Comparison of ENCODE assay signal across 22 mouse cellular contexts in the genomic region with DNA sequence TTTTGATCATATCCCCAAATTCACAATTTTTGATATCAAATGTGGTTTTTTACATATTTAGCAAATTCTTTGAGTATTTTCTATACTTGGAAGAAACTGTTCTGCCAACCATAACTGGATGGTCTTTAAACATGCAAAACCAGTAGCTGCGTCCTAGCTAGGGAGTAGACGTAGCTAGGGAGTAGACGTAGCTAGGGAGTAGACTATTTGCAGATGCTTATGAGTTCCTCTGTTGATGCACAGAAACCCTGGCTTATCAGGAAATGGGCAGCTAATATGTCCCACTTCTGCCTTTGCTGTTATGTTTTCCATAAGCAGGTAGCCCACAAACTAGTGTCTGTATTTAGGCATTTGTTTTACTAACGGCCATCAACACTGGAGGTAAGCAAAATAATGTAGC.
DNase-seq lines count a peak whose midpoint lies in the region; ATAC-seq and TF ChIP-seq lines count a peak whose summit lies in the region.
"Had no signal": no experiment of that assay in that cellular context is flagged by ENCODE, and none has a peak within 500 bp of the region (broad histone marks: within the 10 kb centered on the region; RNA-seq: fewer than 3 reads in every experiment).

No protein-coding gene starts in this region.

- no peak for ATAC-seq in erythroblast, adult 5-6 weeks (replicated peaks; ENCODE audit: low FRiP score, poor library complexity, severe bottlenecking)
- peak; percentile 84 for ATAC-seq in liver, embryonic 14.5 days (ENCODE audit: insufficient read depth)
- peak; percentile 44; the same call in 1 of the 2 replicates for ATAC-seq in megakaryocyte-erythroid progenitor cell, adult 5-6 weeks (replicated peaks; ENCODE audit: low FRiP score, low TSS enrichment, poor library complexity, severe bottlenecking)
- ATAC-seq: CD4-positive, CD25-positive, alpha-beta regulatory T cell, adult 4 months; forebrain, embryonic 16.5 days; hindbrain, postnatal 0 days had no signal

- H3K27me3 ChIP-seq in erythroblast, embryonic 14.5 days (ENCODE audit: control insufficient read depth), result no peaks in the 10 kb centered on the region
- H3K27me3 ChIP-seq in liver, embryonic 14.5 days (ENCODE audit: control insufficient read depth, insufficient read depth, low read length), result no peaks in the 10 kb centered on the region
- H3K27me3 ChIP-seq: embryonic facial prominence, embryonic 13.5 days; hindbrain, embryonic 13.5 days had no signal

- no peak for TF ChIP-seq CTCF in liver, embryonic 14.5 days (IDR thresholded peaks at IDR 0.05; ENCODE audit: low read depth)

- peak overlapping the region; percentile 6; the same call in 1 of the 2 replicates for H3K4me2 ChIP-seq in liver, embryonic 14.5 days (ENCODE audit: low read depth)
- H3K4me2 ChIP-seq: embryonic facial prominence, embryonic 13.5 days; hindbrain, embryonic 13.5 days had no signal

- 49% methylated on average over 4 of the region's 4 CpGs for WGBS in liver, embryonic 14.5 days (ENCODE audit: insufficient replicate concordance)

- H3K9me3 ChIP-seq in erythroblast, embryonic 14.5 days (ENCODE audit: control insufficient read depth, low read length), result no peaks in the 10 kb centered on the region
- no peaks in the 10 kb centered on the region for H3K9me3 ChIP-seq in liver, embryonic 14.5 days (ENCODE audit: control insufficient read depth, low read length)
- H3K9me3 ChIP-seq: embryonic facial prominence, embryonic 13.5 days; G1E; heart, embryonic 10.5 days; hindbrain, embryonic 13.5 days had no signal

- no peaks in the 10 kb centered on the region for H3K36me3 ChIP-seq in erythroblast, embryonic 14.5 days (ENCODE audit: control insufficient read depth)
- no peaks in the 10 kb centered on the region for H3K36me3 ChIP-seq in liver, embryonic 14.5 days (replicated peaks; ENCODE audit: control insufficient read depth, insufficient read depth, low read depth)
- H3K36me3 ChIP-seq: embryonic facial prominence, embryonic 13.5 days; heart, embryonic 10.5 days; hindbrain, embryonic 13.5 days had no signal

- no peak overlapping the region for H3K9ac ChIP-seq in liver, embryonic 14.5 days (replicated peaks)
- H3K9ac ChIP-seq: embryonic facial prominence, embryonic 13.5 days; hindbrain, embryonic 13.5 days had no signal

- H3K27ac ChIP-seq in liver, embryonic 14.5 days, result no peak overlapping the region
- H3K27ac ChIP-seq: embryonic facial prominence, embryonic 13.5 days; heart, embryonic 10.5 days; hindbrain, embryonic 13.5 days; hindbrain, postnatal 0 days had no signal

- peak overlapping the region; percentile 21 for H3K4me3 ChIP-seq in erythroblast, embryonic 14.5 days (replicated peaks)
- H3K4me3 ChIP-seq in liver, embryonic 14.5 days (ENCODE audit: insufficient read depth in 1 of 2, low read depth in 2 of 2, low read length in 2 of 2), result no peak overlapping the region
- H3K4me3 ChIP-seq: embryonic facial prominence, embryonic 13.5 days; heart, embryonic 10.5 days; hindbrain, embryonic 13.5 days had no signal

- peak; percentile 20 for DNase-seq in c-Kit-positive CD71-positive TER-119-negative erythroid progenitor cells, embryonic 14.5 days (ENCODE audit: low read depth)
- DNase-seq in liver, embryonic 14.5 days (ENCODE audit: low read depth in 3 of 3, low spot score in 3 of 3), result peak in 2 of 3 experiments; percentile 11 to 12
- DNase-seq in kidney, postnatal 4 days, result no peak
- DNase-seq in adrenal gland, postnatal 4 days (ENCODE audit: low spot score in 2 of 2), result no peak
- DNase-seq: adrenal gland, postnatal 10 days; B cell, adult 2 months; cerebellum, adult 8-10 months; cerebellum, postnatal 14 days; gastrocnemius, postnatal 10 days; heart, adult 18-20 months; heart, postnatal 10 days; heart, postnatal 4 days had no signal

- TF ChIP-seq EP300 in liver, embryonic 14.5 days (IDR thresholded peaks at IDR 0.05; ENCODE audit: low read depth), result no peak

- H3K4me1 ChIP-seq in erythroblast, embryonic 14.5 days (ENCODE audit: control insufficient read depth), result peaks cover 14% of the 10 kb centered on the region
- no peaks in the 10 kb centered on the region; a peak in 1 of 4 replicates for H3K4me1 ChIP-seq in liver, embryonic 14.5 days (replicated peaks; ENCODE audit: control insufficient read depth in 2 of 2, insufficient read depth in 2 of 2, low read length in 1 of 2)
- H3K4me1 ChIP-seq: embryonic facial prominence, embryonic 13.5 days; heart, embryonic 10.5 days had no signal

Comparison
In these comparisons a context has a peak if more than half of its experiments do, and no peak if none do; other contexts are left out.
1. DNase-seq: peak in c-Kit-positive CD71-positive TER-119-negative erythroid progenitor cells, embryonic 14.5 days (single experiment) and liver, embryonic 14.5 days (2 of 3); none in kidney, postnatal 4 days (0 of 2) and adrenal gland, postnatal 4 days (0 of 2).